Mouse (Mus musculus) neural tube, embryonic 12.5 days (tissue): ENCODE measurements around the gene Atg5. TPM values are rescaled to one million over a fixed set of nuclear protein-coding genes. Genes with fewer than 3 reads are reported as not detected.

Source experiments
- ATAC-seq: fragments of 200-750 bp; cut with Nextera tagmentation; 2 replicates; pipeline ENCODE4 v1.8.0; 2017; ENCODE audit warnings: low read depth, mild to moderate bottlenecking, moderate TSS enrichment, moderate library complexity; ENCODE audit not compliant: low FRiP score
- H3K27ac ChIP-seq: fragments of 300-500 bp; sonication (generic); 2 replicates; pipeline ENCODE4 v1.5.1; 2016
- H3K27me3 ChIP-seq: fragments of 300-500 bp; sonication (generic); replicated peaks from 2 replicates; pipeline ENCODE4 v1.6.1; 2016; ENCODE audit warnings: mild to moderate bottlenecking
- H3K36me3 ChIP-seq: fragments of 300-500 bp; sonication (generic); 2 replicates; pipeline ENCODE4 v1.6.1; 2016; ENCODE audit warnings: mild to moderate bottlenecking
- H3K4me1 ChIP-seq: fragments of 300-500 bp; sonication (generic); 2 replicates; pipeline ENCODE4 v1.6.1; 2016
- H3K4me2 ChIP-seq: fragments of 300-500 bp; sonication (generic); replicated peaks from 2 replicates; pipeline ENCODE4 v1.6.1; 2016; ENCODE audit warnings: mild to moderate bottlenecking
- H3K4me3 ChIP-seq: fragments of 300-500 bp; sonication (generic); 2 replicates; pipeline ENCODE4 v1.5.1; 2016
- H3K9ac ChIP-seq: fragments of 300-500 bp; sonication (generic); 2 replicates; pipeline ENCODE4 v1.6.1; 2016; ENCODE audit warnings: mild to moderate bottlenecking
- H3K9me3 ChIP-seq: fragments of 300-500 bp; sonication (generic); 2 replicates; pipeline ENCODE4 v1.6.1; 2016; ENCODE audit warnings: mild to moderate bottlenecking
- WGBS: fragments of 180-500 bp; shearing (Covaris S2); methylation state at CpG from one replicate; pipeline ENCODE4 v1.1.7; 2016; 5-methylcytosine and 5-hydroxymethylcytosine counted together
- polyA plus RNA-seq: library from polyadenylated mRNA; unstranded; fragments of >200 nt; fragmentation: Nextera tagmentation; extraction: Ambion mirVana; gene quantifications from 2 replicates; pipeline ENCODE4 v1.2.1, GENCODE M21; 2016

Atg5 gene
- polyA plus RNA-seq, 1 experiment from 2014 or later, result 50.8 TPM

GRCm38 (mm10) chr10:44338571-44338970, 70.4 kb downstream of the Atg5 start:
- Histone ChIP-seq H3K4me3 (no peak overlapping the region), H3K36me3 (no peaks in the 10 kb centered on the region), H3K4me1 (no peaks in the 10 kb centered on the region), H3K9ac (no peak overlapping the region), H3K27ac (no peak overlapping the region), H3K9me3 (no peaks in the 10 kb centered on the region), H3K4me2 (no peak overlapping the region), H3K27me3 (no peaks in the 10 kb centered on the region)
- no peak for ATAC-seq
- 68% methylated on average over 6 of the region's 6 CpGs for WGBS

GRCm38 (mm10) chr10:44339326-44339725, 71.2 kb downstream of the Atg5 start:
- WGBS, result 84% methylated on average over 5 of the region's 5 CpGs
- Histone ChIP-seq H3K27me3 (no peaks in the 10 kb centered on the region), H3K4me3 (no peak overlapping the region), H3K27ac (no peak overlapping the region), H3K9ac (no peak overlapping the region), H3K4me2 (no peak overlapping the region), H3K9me3 (no peaks in the 10 kb centered on the region), H3K36me3 (no peaks in the 10 kb centered on the region), H3K4me1 (no peaks in the 10 kb centered on the region)
- no peak for ATAC-seq

DNA sequence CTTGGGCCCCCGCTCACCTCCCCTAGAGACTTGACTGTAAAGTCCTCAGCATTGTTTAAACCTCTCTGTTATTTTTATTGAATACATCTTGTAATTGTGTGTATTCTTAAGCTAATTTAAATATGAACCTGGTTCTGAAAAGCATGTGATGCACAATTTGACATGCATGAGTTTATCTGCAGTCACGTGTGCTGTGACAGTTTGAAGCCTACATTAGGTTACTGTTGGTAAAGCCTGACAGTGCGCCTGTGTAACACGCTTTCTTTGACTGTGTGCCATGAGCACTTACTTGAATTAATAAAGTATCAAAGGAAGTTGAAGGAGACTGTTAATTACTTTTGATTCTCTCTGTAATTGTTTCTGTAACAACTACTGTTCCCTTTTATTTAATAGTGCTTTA, 72.8 kb downstream of the Atg5 start:
- H3K27ac ChIP-seq, result no peak overlapping the region
- 78% methylated on average over 4 of the region's 4 CpGs for WGBS
- H3K27me3 ChIP-seq, result no peaks in the 10 kb centered on the region
- no peak overlapping the region for H3K9ac ChIP-seq
- no peak overlapping the region for H3K4me2 ChIP-seq
- no peaks in the 10 kb centered on the region for H3K4me1 ChIP-seq
- no peak overlapping the region for H3K4me3 ChIP-seq
- no peaks in the 10 kb centered on the region for H3K36me3 ChIP-seq
- H3K9me3 ChIP-seq, result no peaks in the 10 kb centered on the region
- ATAC-seq, result no peak

- no peak overlapping the region for H3K4me3 ChIP-seq
- H3K36me3 ChIP-seq, result no peaks in the 10 kb centered on the region
- H3K9me3 ChIP-seq, result no peaks in the 10 kb centered on the region
- H3K4me1 ChIP-seq, result no peaks in the 10 kb centered on the region
- H3K4me2 ChIP-seq, result no peak overlapping the region
- no peaks in the 10 kb centered on the region for H3K27me3 ChIP-seq
- no peak overlapping the region for H3K9ac ChIP-seq
- no peak for ATAC-seq
- WGBS, result 93% methylated on average over 6 of the region's 6 CpGs
- H3K27ac ChIP-seq, result no peak overlapping the region
Observed at GRCm38 (mm10) chr10:44341826-44342521, 73.8 kb downstream of the Atg5 start.

GRCm38 (mm10) chr10:44343351-44343750, 75.2 kb downstream of the Atg5 start:
- ATAC-seq, result no peak
- H3K27ac ChIP-seq, result no peak overlapping the region
- no peaks in the 10 kb centered on the region for H3K9me3 ChIP-seq
- H3K27me3 ChIP-seq, result no peaks in the 10 kb centered on the region
- no peaks in the 10 kb centered on the region for H3K36me3 ChIP-seq
- no peak overlapping the region for H3K4me2 ChIP-seq
- H3K4me1 ChIP-seq, result no peaks in the 10 kb centered on the region
- no peak overlapping the region for H3K9ac ChIP-seq
- WGBS, result 93% methylated on average over 3 of the region's 3 CpGs
- H3K4me3 ChIP-seq, result no peak overlapping the region

DNA sequence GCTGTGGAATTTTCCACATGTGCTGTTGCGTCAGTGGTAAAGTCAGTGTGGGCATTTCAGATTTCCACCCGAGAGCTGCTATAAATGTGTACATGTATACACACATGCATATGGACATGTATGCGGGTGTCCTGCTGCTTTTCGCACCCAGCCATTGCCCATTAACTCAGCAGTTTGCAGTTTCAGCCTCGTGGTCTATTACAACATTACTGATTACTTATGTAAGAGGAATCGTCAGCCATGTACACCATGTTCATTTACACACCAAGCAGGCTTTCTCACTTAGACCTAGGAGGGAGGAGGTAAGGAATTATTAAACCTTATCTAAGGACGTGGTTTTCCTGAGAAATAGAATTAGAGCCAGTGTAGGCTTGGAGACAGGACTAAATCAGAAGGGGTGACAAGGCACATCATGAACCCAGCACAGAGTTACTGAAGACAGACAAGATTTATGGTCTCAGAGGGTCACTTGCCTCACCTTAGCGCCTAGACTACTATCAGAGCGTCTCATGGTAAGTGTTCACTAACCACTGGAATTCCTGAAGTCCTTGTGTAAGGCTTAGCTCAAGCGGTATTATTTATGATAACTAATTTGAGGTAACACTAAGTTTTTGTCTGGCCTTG, 79.5 kb downstream of the Atg5 start:
- H3K9me3 ChIP-seq, result no peaks in the 10 kb centered on the region
- no peak overlapping the region for H3K4me2 ChIP-seq
- H3K4me1 ChIP-seq, result no peaks in the 10 kb centered on the region
- no peak overlapping the region for H3K9ac ChIP-seq
- no peaks in the 10 kb centered on the region; the same call in 1 of the 2 replicates for H3K36me3 ChIP-seq
- no peak overlapping the region for H3K4me3 ChIP-seq
- 88% methylated on average over 10 of the region's 10 CpGs for WGBS
- no peak overlapping the region for H3K27ac ChIP-seq
- no peak for ATAC-seq
- no peaks in the 10 kb centered on the region for H3K27me3 ChIP-seq

DNA sequence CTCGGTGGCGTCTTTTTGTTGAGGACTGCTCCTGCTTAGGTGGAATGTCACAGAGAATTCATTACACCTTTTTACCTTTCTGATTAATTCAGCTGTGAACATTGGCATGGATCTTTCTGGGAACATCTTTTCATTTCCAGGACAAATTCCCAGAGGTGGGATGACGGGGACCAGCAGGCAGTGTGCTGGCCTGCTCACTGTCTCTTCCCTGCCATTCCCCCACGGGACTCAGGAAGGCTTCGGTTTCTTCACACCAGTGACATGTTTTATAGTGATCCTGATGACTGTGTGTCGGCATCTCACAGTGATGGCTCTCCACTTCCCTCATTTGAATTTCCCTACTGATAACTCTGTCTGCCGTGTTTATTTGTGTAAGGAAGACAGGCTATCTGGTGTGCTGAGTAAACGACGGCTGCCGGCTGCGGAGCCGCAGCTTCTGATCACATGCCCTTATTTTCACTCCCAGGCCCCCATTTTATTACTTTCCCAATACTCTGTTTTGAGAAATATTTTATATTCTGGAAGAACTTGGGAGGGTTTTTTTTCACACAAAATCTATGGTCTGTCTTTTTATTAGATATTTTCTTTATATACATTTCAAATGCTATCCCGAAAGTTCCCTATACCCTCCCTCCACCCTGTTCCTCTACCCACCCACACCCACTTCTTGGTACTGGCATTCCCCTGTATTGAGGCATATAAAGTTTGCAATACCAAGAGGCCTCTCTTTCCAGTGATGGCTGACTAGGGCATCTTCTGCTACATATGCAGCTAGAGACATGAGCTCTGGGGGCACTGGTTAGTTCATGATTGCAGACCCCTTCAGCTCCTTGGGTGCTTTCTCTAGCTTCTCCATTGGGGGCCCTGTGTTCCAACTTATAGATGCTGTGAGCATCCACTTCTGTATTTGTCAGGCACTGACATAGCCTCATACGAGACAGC, 80.6 kb downstream of the Atg5 start:
- H3K27ac ChIP-seq, result no peak overlapping the region
- H3K27me3 ChIP-seq, result no peaks in the 10 kb centered on the region
- no peak overlapping the region for H3K4me2 ChIP-seq
- ATAC-seq, result peak; percentile 56; the same call in 1 of the 2 replicates
- 61% methylated on average over 14 of the region's 14 CpGs for WGBS
- no peak overlapping the region for H3K9ac ChIP-seq
- no peaks in the 10 kb centered on the region for H3K9me3 ChIP-seq
- no peak overlapping the region for H3K4me3 ChIP-seq
- H3K4me1 ChIP-seq, result no peaks in the 10 kb centered on the region
- no peaks in the 10 kb centered on the region; the same call in 1 of the 2 replicates for H3K36me3 ChIP-seq

DNA sequence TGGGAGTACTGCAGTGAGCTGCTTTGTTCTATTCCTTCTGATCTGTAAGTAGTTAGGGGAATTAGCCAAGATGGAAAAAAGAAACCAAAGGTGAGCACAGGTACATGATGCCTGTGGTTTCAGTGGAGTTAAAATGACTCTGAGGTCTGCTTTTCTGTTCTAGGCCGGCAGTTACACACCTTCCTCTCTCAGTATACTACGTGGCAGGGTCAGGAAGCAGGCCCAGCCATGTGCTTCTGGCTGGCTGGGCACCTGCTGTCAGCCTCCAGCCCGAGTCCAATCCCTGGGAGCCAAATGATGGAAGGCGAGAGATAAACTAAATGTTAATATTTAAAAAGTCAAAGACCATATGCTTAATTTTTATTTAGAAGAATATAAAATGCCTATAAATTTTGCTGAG, 85.3 kb downstream of the Atg5 start:
- H3K27me3 ChIP-seq, result no peaks in the 10 kb centered on the region
- WGBS, result 85% methylated on average over 4 of the region's 4 CpGs
- no peaks in the 10 kb centered on the region; the same call in 1 of the 2 replicates for H3K36me3 ChIP-seq
- no peak overlapping the region for H3K4me3 ChIP-seq
- no peak for ATAC-seq
- H3K4me2 ChIP-seq, result no peak overlapping the region
- H3K9ac ChIP-seq, result no peak overlapping the region
- no peak overlapping the region for H3K27ac ChIP-seq
- no peaks in the 10 kb centered on the region for H3K9me3 ChIP-seq
- H3K4me1 ChIP-seq, result no peaks in the 10 kb centered on the region; the same call in 1 of the 2 replicates

GRCm38 (mm10) chr10:44354393-44354792, 86.2 kb downstream of the Atg5 start:
- Histone ChIP-seq H3K4me1 (no peaks in the 10 kb centered on the region; the same call in 1 of the 2 replicates), H3K4me3 (no peak overlapping the region), H3K27me3 (no peaks in the 10 kb centered on the region), H3K9me3 (no peaks in the 10 kb centered on the region), H3K9ac (no peak overlapping the region), H3K36me3 (no peaks in the 10 kb centered on the region; the same call in 1 of the 2 replicates), H3K27ac (no peak overlapping the region), H3K4me2 (no peak overlapping the region)
- no peak for ATAC-seq
- 87% methylated on average over 10 of the region's 10 CpGs for WGBS

DNA sequence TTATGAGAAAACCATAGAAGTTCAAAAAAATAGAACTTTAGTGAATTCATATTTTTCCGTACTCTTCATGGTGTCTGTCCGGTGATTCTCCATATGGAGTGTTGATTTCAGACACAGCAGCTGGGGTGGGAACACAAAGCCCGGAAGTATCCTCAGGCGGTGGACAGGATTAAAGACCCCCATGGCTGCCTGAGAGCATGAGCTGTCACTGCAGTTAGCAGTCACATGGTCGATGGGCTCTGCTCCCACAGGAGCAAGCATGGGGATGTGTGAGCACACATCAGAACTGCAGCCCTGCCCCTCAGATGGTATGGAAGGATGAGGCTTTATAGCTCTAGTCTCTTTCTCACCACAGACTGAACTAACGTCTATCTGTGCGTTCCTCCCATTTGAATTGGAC, 87.1 kb downstream of the Atg5 start:
- no peak overlapping the region for H3K4me3 ChIP-seq
- WGBS, result 81% methylated on average over 7 of the region's 7 CpGs
- no peak overlapping the region for H3K9ac ChIP-seq
- no peak overlapping the region for H3K27ac ChIP-seq
- no peaks in the 10 kb centered on the region for H3K9me3 ChIP-seq
- H3K4me2 ChIP-seq, result no peak overlapping the region
- H3K4me1 ChIP-seq, result no peaks in the 10 kb centered on the region; the same call in 1 of the 2 replicates
- no peak for ATAC-seq
- no peaks in the 10 kb centered on the region; the same call in 1 of the 2 replicates for H3K36me3 ChIP-seq
- H3K27me3 ChIP-seq, result no peaks in the 10 kb centered on the region

DNA sequence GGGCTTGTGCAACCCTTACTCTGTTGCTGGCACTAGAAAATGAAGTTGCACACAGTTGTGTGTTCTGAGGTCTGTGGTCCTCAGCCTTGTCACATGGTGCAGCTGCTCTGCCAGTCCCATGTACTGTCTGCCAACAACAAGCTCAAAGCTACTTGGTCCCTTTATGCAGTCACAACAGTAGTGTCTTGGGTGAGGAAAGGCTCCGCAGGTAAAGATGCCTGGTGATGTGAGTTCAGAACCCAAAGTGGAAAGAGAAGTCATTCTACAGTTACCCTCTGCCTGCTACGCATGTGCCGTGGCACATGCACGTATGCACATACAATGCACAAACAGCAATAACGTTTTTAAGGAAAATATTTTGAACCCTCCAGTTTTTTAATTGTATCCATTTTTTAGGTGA, 88.5 kb downstream of the Atg5 start:
- no peak overlapping the region for H3K9ac ChIP-seq
- H3K27ac ChIP-seq, result no peak overlapping the region
- H3K4me1 ChIP-seq, result no peaks in the 10 kb centered on the region; the same call in 1 of the 2 replicates
- no peaks in the 10 kb centered on the region for H3K36me3 ChIP-seq
- H3K4me3 ChIP-seq, result no peak overlapping the region
- no peak for ATAC-seq
- no peaks in the 10 kb centered on the region for H3K27me3 ChIP-seq
- no peak overlapping the region for H3K4me2 ChIP-seq
- WGBS, result 97% methylated on average over 5 of the region's 5 CpGs
- no peaks in the 10 kb centered on the region for H3K9me3 ChIP-seq

DNA sequence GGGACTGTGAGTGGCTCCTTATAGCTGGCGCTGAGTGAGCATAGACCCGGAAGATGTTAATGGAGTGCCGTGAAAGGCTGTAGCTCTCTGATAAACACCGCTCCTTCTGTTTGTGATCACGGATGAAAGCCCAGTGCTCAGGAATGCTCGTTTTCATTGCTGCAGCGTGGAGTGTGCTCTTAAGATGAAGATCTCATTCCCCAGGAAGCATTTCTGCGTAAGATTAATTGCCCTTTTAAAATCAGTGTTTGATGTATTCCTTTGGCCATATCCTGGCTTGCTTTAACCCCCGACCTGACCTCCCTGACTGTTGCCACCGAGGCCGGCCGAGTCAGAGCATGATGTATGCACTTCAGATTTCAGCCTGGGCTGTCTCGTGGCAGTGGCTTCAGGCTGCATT, 89.2 kb downstream of the Atg5 start:
- no peaks in the 10 kb centered on the region for H3K9me3 ChIP-seq
- H3K27me3 ChIP-seq, result no peaks in the 10 kb centered on the region
- H3K27ac ChIP-seq, result no peak overlapping the region
- H3K36me3 ChIP-seq, result no peaks in the 10 kb centered on the region
- H3K4me2 ChIP-seq, result no peak overlapping the region
- H3K4me3 ChIP-seq, result no peak overlapping the region
- 15% methylated on average over 13 of the region's 13 CpGs for WGBS
- ATAC-seq, result no peak; the same call in 1 of the 2 replicates
- H3K4me1 ChIP-seq, result no peaks in the 10 kb centered on the region; the same call in 1 of the 2 replicates
- no peak overlapping the region for H3K9ac ChIP-seq
